Mouse (Mus musculus) gastrocnemius, postnatal 10 days (tissue): Measurements from ENCODE around the gene Ebf1. TPM values are rescaled to one million over a fixed set of nuclear protein-coding genes. Genes with fewer than 3 reads are reported as not detected.
A peak's percentile ranks its signal among the peaks of the same experiment; 100 is the strongest.

Experiments used
- DNase-seq: peaks from one replicate; pipeline ENCODE4 v3.0.0; 2021; ENCODE audit warnings: mixed read lengths
- total RNA-seq, 2 experiments: library from RNA; stranded (reverse); gene quantifications; 2 replicates each; pipeline ENCODE4 v1.2.3; 2021

Gene Ebf1
- total RNA-seq, 2 experiments from 2014 or later, result 25.8 to 36.2 TPM

DNA sequence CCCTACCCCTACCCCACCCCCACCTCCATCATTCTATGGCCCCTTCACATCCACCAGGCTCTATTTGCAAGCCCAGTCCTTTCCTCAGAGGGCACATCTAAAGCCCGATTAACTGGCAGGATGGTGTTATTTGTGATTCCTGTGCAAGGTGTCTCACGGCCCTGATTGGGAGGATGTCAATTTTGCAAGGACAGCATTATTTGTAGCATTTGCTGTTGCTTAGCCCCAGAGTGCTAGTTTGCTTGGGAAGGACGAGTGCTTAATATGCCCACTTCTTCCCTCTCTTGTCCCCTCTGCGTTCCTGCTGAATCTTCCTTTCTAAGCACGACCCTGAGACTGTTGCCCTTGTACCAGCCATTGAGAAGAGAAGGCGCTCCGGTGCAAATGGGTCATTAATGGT is 337.2 kb downstream of the Ebf1 start:
- DNase-seq, result no peak

DNA sequence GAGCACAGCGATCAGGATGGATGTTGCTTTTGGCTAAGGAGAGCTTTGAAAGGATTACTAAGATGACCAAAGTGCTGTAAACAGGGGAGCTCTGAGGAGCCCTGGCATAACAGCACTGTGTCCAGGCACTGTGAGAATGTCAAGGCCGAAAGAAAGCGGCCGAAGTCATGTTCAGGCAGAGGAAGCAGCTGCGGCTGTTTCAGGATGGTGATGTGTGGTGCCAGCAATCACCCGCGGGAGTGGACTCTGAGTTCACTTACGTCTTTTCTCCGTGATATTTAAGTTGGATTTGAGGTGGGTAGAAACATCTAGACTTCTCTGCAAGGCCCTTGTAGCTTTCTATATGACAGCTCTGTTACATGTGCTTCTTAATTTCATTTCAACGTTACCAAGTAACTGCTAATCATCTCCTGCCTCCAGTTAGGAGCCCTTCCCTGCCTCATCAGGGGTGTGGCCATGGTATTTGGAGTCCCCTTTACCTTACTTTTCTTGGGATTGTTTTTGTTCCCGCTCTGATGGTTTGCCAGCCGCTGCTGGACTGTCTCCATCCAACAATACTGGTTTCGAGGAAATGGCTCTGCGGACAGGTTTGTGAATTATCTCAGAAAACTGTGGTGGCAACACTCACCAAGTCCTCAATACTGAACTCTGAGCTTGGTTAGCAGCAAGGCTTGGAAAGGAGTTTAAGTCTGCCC is 345.8 kb downstream of the Ebf1 start:
- no peak for DNase-seq

DNA sequence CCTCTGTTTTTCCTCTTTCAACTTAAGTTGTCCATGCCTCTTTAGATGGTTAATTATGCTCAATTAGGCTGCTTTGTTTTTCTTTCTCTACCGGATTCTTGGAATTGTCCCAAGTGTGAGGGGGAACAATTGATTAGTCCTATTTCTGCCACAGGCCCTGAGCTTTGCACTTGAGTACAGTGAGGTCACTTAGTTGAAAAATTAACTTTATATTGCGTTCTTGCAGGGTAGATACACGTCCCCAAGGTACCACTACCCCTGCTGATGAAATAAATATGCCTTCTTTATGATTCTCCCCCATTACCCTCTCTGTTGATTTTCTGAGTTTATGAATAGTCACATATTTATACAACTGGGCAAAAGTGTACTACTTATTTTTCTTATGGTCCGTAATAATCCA is 351.9 kb downstream of the Ebf1 start:
- DNase-seq, result no peak

DNA sequence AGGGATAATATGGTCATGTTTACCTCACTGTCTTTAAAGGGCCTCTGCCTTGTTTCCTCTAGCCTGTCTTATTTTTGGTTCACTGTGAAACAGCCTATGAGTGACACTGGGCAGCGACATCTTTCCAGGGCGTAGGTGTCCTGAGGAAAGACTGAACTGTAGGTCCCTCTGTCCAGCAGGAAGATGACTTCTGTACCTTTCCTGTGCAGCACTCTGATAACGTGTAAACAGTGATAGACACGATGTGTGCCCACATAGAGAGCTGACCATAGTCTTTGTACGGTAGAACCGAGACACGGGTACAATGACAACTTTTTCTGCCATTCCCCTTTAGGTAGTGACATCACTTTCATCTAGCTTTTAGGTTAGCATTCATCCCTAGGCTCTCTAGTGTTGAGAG is 357.2 kb downstream of the Ebf1 start:
- no peak for DNase-seq

DNA sequence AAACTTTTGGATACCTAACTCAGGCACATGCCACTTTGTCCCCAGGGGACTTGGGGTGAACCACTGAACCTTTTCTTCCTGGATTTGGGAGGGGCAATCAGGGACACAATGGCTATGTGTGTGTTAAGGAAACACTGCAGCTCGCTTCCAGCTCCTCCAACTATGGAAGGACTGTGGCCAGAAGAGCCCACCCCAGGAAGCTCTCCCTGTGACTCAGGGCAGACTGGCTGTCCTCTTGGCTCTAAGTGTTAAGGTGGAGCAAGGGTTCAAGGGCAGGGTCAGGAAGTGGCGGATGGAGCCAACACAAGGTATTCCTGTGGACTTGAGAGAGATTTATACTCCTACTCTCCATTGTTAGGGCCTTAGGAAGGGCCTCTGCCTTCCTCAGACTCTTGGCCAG is 358.0 kb downstream of the Ebf1 start:
- DNase-seq, result peak; percentile 6

DNA sequence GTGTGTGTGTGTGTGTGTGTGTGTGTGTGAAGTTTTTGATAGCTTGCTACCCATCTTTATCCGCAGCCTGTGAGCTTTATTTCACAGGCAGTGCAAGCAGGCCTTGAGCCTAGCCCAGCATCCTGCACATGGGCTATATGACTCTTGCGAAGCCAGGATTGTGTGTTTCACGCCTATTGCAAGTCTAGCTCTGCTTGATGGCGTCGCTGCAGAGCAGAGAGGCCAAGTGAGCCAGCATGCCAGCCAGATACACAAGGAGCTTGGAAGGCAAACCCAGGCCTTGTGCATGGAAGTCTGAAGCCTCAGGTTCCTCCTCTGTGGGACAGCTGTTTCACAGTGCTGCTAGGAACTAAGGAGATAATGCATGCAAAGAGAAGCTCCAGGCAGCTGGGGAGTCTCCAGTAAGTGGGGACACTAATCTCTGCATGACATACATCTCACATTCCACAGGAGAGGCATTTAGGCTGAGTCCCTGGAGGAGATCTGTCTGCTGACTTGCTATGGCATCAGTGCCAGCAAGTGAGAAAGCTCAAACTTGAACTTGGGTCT is 359.2 kb downstream of the Ebf1 start:
- peak; percentile 7 for DNase-seq

DNA sequence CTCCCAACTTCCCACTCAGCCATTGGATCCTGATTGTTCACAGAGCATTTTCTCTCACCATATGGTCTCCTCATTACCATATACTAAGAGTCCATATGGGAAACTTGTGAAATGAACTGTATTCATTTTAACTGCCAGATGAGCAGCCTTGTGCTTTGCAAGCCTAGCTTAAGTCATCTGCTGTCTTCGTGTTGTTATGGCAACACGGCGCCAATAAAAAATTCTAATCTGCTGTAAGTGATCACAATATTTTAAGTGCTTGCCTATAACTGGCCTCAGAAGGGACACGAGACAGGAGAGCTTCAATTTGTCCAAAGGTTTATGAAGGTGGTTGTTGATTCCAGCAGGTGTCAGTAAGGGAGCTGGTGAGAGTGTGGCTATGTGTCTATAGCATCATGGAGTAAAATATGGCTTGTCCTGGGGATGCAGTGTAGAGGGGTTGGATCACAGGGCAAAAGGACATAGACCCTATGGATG is 360.8 kb downstream of the Ebf1 start:
- no peak for DNase-seq

DNA sequence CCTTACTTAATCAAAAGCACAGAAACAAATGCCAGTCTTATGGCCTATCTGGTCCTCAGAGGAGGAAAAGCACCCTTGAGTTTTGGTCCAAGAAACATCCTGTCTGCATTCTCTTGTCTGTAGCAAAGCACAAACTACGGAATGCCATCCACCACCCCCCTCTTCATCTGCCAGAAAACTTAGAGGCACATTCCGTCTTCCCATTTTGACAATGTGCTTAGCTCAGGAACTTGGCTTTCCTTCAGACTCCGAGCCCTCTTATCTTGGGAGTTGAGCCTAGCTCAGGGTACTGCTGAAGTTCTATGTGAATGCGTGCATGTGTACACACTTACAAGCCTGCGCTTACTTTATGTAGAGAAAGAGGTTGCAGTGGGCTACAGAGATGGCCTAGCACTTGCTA is 362.3 kb downstream of the Ebf1 start:
- DNase-seq, result no peak

DNA sequence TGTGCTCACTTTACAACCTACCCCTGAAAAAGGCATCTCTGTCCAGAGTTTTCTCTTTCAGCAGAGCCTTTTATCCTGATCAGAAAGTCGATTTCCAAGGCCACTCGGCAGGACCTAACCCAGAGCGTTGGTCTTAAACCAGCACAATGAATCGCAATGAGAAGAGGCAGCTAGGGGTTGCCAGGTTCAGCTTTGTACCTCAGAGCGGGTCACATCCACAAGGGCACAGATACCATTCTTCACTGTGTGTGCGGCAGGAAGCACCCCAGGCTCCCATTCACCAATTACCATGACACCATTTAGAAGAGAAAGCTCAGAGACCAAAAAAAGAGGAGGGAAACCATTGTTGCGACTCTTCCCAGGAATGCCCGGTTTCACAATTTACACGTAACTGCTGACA is 365.1 kb downstream of the Ebf1 start:
- DNase-seq, result no peak

DNA sequence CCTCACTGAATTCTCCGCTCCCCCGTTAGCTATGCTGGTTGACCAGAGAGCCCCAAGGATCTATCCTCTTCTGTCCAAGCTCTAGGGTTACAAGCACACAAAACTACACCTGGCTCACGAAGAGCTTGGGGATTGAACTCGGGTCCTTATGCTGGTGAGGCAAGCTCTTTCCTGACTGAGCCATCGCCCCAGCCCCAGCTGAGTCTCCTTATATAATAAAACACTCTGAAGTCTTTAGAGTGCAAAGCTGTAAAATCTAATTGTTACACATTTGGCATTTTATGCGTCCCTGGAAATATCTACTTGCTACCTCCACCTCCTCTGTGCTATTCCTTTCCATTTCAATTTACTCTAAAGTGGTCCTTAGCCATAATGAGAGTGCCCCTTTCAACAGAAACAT is 366.8 kb downstream of the Ebf1 start:
- no peak for DNase-seq

DNA sequence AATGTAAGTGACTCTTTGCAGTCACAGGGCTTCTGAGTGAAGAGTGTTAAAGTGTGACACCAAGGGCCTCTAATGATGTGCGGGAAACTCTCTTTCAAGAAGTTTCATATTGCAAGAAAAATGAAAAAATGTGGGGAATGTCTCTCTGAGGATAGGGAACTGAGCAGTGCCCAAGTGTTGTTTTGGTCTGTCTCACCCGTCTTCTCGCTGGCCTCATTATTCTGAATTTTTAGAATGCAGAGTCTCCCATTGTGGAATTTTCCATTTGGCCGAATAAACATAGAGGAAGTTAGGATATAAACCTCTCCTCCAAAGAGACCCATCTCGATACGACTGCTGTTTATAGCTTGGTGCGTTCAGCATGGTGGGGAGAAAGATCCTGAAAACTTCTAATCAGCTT is 367.3 kb downstream of the Ebf1 start:
- DNase-seq, result no peak

DNA sequence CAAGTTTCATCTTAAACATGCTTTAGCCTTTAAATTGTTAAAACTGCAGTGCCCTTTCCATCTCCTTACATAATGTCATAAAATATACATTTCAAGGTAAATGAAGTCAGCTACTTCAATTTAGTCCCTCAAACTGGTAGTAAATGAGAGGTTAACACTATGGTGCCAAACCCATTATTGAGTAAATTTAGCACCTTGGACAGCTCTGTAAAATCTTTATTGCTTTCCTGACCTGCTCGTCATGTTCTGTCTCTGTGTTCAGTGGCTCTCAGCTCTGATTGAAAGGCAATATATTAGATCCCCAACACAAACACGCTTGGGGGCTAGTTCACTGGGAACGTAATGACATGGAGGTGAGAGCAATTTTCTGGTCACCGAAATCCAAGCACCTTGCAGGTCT is 370.7 kb downstream of the Ebf1 start:
- DNase-seq, result no peak

DNA sequence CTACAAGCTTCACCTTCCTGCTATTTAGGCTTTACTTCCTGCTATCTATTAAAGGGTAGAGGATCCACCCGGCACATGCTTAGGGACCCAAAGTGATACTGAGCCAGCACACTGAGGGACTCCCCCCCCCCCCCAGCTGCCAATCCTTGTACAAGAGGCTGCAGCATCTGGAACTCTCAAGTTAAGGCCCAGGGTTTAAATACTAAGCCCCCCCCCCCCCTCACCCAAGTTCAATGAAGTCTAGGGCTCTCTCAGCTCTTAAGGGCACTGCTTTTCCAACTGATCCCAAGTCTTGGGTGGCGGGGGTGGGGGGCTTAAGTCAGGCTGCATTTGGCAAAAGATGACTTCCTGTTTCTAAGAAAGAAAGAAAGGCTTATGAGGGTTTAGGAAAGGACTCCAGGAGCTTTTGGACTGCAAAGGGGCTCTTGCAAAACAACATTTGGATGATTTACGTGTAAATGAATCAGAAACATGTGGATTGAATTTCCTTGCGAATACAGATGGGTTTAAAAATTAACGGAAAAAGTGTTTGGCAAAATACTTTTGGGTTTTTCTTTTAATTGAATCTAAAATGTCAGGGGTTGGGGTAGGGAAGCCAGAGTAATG is 385.7 kb downstream of the Ebf1 start:
- DNase-seq, result no peak

DNA sequence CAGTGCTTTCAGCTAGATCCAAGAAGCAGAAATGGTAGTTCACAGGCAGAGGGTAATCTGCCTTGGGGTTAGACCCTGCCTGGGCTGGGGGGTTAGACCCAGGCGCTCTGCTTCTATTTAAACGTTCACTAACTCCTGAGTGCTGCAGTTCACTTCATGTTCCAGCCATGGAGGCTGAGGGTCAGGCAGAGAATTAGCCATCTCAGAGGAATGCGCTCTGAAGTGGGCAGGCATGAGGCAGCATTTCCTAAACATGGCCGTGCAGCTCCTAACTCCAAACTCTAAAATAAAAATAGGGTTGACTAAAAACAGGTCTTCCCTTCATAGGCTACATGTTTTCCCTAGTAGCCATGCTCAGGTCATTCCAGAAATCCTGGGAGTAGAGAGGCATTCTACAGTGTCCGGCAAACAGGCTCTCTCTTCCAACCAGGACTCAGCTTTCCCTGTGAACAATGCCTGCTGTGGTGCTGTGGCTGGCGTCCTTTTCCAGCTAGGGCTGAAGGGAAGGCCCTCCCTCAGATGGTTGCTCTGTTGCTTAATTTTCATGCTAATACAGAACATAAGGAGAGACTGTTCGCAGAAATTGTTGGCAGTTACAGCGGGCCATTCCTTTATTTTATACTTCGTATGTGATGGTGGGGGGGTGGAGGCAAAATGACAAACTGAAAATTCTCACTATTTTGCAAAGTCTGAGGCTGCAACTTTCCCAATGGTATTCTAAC is 386.8 kb downstream of the Ebf1 start:
- DNase-seq, result no peak

DNA sequence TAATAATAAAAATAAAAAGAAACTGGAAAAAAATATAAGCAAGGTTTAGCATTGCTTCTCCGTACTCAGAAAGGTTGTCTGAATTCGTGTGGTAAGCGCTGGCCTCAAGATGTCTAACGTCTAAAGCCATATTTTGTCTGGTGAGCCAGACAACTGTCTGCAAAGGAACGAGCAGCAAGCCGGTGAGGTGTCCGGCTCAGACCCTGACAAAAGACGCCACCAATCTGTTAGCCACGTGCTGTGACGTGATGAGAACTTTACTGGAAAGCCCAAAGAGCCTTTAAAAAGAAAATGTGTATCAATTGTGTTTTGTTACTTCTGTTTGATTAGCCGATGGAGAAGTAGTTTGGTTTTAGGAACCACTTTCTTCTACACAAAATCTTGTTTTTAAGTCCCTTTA is 390.2 kb downstream of the Ebf1 start:
- no peak for DNase-seq

DNA sequence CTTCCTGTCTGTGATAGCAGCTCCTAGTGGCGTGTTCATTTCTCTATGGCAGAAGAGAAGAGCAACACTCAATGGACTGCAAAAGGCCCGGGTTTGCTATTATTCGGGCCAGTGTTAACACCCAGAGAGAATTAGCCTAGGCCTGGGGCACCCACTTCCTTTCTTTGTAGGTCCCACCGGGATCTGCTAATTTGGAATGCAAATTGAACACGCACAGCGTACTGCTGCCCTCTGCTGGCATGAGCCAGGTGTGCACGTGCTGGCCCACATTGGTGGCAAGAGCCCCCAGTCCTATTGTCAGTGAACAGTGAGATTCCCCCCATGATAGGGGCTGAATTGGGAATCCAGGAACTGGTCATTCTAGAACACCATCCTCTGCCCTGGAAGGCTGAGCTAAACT is 391.0 kb downstream of the Ebf1 start:
- DNase-seq, result peak; percentile 82

DNA sequence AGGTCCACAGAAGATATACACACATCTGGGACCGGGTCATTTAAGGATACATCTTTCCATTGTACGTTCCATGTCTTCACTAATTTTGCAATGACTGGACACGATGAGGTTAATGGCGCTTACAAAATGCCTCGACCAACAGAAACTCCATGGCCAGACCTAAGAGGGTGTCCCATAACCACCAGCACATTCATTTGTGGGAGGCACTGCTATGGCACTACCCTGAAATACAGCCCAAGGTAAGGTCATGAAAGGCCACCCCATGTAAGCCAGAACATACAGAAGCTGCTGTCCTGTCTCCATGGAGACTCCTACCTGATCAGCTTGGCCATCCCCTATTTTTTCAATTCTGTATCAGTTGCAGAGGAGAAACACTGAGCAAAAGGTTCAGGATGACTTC is 391.6 kb downstream of the Ebf1 start:
- DNase-seq, result no peak

DNA sequence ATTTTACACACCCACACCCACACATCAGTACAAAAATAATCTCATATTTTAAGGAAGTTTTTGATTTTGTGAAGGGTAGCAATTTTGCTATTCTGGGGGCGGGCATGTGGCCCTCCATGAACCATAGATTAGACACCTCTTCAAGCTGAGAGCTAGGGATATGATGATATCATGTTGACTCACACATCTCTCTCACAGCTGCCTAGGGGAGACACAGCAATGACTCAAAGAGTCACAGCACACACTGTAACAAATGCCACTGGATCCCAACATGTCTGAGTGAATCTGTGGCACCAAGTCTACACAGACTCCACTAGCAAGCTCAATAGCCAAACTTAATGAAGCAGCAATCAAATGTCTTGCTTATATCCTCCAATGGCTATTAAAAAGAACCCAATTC is 395.0 kb downstream of the Ebf1 start:
- DNase-seq, result no peak

DNA sequence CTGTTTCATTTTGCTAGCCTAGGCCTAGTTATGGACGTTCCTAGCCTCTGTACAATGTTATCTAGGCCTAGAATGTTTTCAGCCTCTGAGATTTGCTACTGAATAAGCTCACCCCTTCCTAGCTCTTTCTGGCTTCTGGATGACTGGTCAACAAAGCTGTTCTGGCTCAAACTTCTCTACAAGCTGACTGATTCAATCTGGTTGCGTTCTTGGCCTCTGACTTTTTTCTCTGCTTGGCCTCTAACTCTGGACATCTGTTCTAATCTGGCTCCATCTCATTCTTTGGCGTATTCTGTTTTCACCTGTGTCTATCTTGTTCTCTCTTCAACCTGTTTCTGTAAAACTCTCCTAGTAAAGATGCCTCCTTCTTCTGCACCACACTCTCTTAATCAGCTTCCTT is 400.4 kb downstream of the Ebf1 start:
- no peak for DNase-seq

DNA sequence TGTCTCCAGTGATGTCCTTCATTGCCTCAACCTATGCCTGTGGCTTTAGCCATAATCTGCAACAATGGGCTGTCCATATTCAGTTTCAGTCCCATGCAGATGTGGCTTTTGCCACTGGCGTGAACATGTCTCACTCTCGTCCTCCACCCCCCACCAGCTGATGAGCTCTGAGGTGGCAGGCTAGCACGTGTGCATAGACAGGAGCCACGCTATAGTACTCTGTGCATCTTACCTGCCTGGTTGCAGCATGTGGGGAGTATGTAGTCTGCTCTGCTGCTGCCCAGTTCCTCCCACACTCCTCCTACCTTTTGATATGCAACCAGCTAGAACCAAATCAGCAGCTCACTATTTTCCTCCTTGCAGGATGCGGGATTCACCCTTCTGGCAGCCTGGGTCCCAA is 408.9 kb downstream of the Ebf1 start:
- no peak for DNase-seq

DNA sequence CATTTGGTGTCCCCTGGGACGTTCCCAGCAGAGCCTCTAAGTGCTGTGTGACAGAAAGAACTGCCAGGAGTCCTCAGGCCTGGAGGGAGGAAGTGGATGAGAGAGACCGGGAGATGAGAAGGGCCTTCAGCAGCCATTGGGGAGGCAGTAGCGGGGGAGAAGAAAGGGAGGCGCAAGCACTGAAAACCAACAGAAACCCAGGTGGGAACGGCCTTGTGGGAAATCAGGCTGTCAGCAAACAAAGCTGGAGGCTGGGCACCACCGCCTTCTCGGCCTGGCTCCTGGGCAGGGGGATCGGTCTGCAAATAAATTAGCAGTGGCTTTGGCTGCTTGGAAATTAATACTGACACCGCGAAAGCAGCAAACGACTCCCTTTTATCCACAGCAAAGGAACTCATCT is 409.6 kb downstream of the Ebf1 start:
- DNase-seq, result no peak

DNA sequence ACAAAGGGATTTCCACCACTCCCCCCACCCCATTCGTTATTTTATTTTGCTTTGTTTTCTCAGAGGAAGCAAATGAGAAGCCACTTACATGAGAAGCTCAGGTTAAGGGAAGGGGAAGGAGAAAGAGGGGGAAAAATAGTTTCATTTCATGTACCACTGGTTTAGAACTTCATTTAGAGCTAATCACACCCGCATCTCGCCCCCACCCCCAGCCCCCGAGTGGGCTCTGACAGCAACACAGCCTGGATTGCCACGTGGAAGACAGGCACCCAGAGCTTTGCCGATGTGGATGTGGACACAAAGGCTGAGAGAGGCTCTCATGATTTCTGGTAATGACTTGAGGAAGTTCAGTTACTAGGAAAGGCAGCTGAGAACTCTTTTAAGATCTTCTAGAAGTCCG is 410.0 kb downstream of the Ebf1 start:
- no peak for DNase-seq
